Mouse (Mus musculus): ENCODE results near the gene Aebp1. TPM values are rescaled to one million over a fixed set of nuclear protein-coding genes. Genes with fewer than 3 reads are reported as not detected.
A peak's percentile ranks its signal among the peaks of the same experiment; 100 is the strongest.

Aebp1 gene
- total and polyA plus RNA-seq, 3 experiments, result not detected

DNA sequence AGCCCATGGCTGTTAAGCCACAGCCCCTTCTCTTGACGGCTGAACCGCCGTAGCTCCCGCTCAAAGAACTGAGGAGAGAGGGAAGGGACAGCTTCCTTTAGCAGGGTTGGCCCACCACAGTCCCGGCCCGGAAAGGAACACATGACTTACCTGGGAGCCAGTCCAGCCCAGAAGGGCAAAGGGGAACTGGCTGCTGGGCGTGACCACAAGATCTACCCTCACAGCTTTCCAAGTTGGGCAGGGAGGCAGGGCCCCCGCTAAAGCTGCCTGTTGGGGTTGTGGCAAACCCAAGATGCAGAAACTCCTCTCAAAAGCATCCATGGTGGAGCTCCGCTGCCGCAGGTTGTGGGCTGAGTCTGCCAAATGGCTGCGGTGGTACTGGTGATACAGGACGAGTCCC, 32.4 kb upstream of the Aebp1 start:
- ATAC-seq (ENCODE audit: extremely low read depth, insufficient number of reproducible peaks, low FRiP score, poor library complexity, severe bottlenecking), result no peak
- H3K27me3 ChIP-seq (ENCODE audit: insufficient read depth, low read length), result no peaks in the 10 kb centered on the region

DNA sequence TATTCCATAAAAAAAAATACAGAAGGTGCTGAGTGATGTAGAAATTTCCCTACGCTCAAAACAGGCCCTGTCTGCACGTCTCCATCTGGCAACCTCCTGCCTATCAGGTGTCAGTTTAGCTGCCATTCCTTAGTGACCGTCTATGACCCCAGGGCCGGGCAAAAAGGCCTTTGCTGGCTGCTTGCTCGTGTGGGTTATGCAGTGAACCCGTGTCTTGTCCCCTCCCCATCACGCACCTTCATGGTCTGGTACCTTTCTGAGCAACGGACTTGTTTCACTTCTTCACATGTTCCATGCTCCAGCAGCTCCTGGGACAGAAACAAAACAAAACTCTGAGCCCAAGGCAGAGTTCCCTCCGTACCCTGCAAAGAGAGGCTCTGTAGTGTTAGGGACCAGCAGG, 27.2 kb upstream of the Aebp1 start:
- no peak for DNase-seq (ENCODE audit: low spot score)
- Histone ChIP-seq H3K27me3 (ENCODE audit: insufficient read depth, low read length) (no peaks in the 10 kb centered on the region), H3K36me3 (replicated peaks) (peaks cover 69% of the 10 kb centered on the region), H3K4me1 (ENCODE audit: insufficient read depth, low read depth, low read length) (peaks cover 23% of the 10 kb centered on the region), H3K4me3 (ENCODE audit: low read depth, low read length) (no peak overlapping the region), H3K9me3 (replicated peaks) (no peaks in the 10 kb centered on the region)
- TF ChIP-seq POLR2AphosphoS5 (IDR thresholded peaks at IDR 0.05; ENCODE audit: insufficient replicate concordance, low read depth, low read length), result no peak
- no peak for TF ChIP-seq CTCF (IDR thresholded peaks at IDR 0.05; ENCODE audit: low read depth, low read length)
- no peak for TF ChIP-seq GATA2 (IDR thresholded peaks at IDR 0.05; ENCODE audit: borderline replicate concordance, low read depth, low read length)
- no peak for TF ChIP-seq TAL1 (conservative IDR thresholded peaks at IDR 0.05; ENCODE audit: low read depth, low read length)
- no peak for ATAC-seq (ENCODE audit: extremely low read depth, insufficient number of reproducible peaks, low FRiP score, poor library complexity, severe bottlenecking)

More for the DNA sequence above, 32.4 kb upstream of the Aebp1 start:
- no peak for DNase-seq (ENCODE audit: low spot score)
- no peak for TF ChIP-seq POLR2AphosphoS5 (IDR thresholded peaks at IDR 0.05; ENCODE audit: insufficient replicate concordance, low read depth, low read length)
- no peak for TF ChIP-seq TAL1 (conservative IDR thresholded peaks at IDR 0.05; ENCODE audit: low read depth, low read length)
- TF ChIP-seq GATA1 (IDR thresholded peaks at IDR 0.05; ENCODE audit: borderline replicate concordance, low read length), result no peak
- TF ChIP-seq CTCF (IDR thresholded peaks at IDR 0.05; ENCODE audit: low read depth, low read length), result no peak
- no peak for TF ChIP-seq GATA2 (IDR thresholded peaks at IDR 0.05; ENCODE audit: borderline replicate concordance, low read depth, low read length)
- H3K4me1 ChIP-seq (ENCODE audit: insufficient read depth, low read depth, low read length), result peaks cover 28% of the 10 kb centered on the region
- no peaks in the 10 kb centered on the region for H3K9me3 ChIP-seq (replicated peaks)
- no peak overlapping the region for H3K4me3 ChIP-seq (ENCODE audit: low read depth, low read length)
- peaks cover 74% of the 10 kb centered on the region for H3K36me3 ChIP-seq (replicated peaks)

DNA sequence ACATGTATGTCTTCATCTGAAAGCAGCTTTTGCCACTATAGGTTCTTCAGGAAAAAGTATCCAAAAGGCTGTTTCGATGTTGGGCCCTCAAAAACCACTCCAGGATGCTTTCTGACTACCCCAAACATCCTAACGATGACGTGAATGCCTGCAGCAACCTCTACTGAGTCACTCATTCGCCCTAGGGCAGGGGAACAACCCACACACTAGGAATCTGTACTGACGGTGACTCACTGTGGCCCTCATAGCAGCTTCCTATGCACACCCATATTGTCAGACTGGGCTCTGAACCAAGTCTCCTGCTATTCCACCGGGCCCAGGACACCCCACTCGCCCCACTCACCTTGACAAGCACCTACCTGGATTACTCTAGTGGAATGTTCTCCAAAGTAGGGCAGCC, 26.7 kb upstream of the Aebp1 start:
- DNase-seq (ENCODE audit: low spot score), result no peak
- TF ChIP-seq GATA2 (IDR thresholded peaks at IDR 0.05; ENCODE audit: borderline replicate concordance, low read depth, low read length) (no peak), CTCF (IDR thresholded peaks at IDR 0.05; ENCODE audit: low read depth, low read length) (no peak), GATA1 (IDR thresholded peaks at IDR 0.05; ENCODE audit: borderline replicate concordance, low read length) (no peak)
- H3K27me3 ChIP-seq (ENCODE audit: insufficient read depth, low read length), result no peaks in the 10 kb centered on the region
- peaks cover 64% of the 10 kb centered on the region for H3K36me3 ChIP-seq (replicated peaks)
- no peak for ATAC-seq (ENCODE audit: extremely low read depth, insufficient number of reproducible peaks, low FRiP score, poor library complexity, severe bottlenecking)
- H3K4me3 ChIP-seq (ENCODE audit: low read depth, low read length), result no peak overlapping the region
- no peaks in the 10 kb centered on the region for H3K9me3 ChIP-seq (replicated peaks)
- H3K4me1 ChIP-seq (ENCODE audit: insufficient read depth, low read depth, low read length), result peaks cover 18% of the 10 kb centered on the region

DNA sequence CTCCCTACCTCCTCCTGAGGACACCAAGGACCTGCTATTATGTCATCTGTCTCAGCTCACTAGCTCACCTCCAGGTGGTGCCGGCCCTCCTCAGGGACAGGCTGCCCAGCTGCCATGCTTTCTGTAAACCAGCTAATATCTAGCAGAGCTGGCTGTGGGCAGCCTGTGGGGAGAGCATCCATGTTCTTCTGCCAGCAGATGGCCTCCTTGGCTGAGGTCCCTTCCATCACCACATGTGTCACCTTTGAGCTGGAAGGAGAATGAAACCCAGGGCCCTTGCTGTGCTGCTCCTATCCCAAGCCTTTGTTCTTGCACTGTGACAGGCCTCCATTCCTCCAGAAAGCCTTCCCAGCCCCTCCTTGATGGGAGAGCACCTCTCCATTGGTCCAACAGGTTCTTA, 25.6 kb upstream of the Aebp1 start:
- ATAC-seq (ENCODE audit: extremely low read depth, insufficient number of reproducible peaks, low FRiP score, poor library complexity, severe bottlenecking) (no peak), DNase-seq (ENCODE audit: low spot score) (peak; percentile 9)
- Histone ChIP-seq H3K4me1 (ENCODE audit: insufficient read depth, low read depth, low read length) (peaks cover 15% of the 10 kb centered on the region), H3K27me3 (ENCODE audit: insufficient read depth, low read length) (no peaks in the 10 kb centered on the region), H3K36me3 (replicated peaks) (peaks cover 53% of the 10 kb centered on the region), H3K4me3 (ENCODE audit: low read depth, low read length) (peak overlapping the region; percentile 23; the same call in 1 of the 2 replicates), H3K9me3 (replicated peaks) (no peaks in the 10 kb centered on the region)
- no peak for TF ChIP-seq CTCF (IDR thresholded peaks at IDR 0.05; ENCODE audit: low read depth, low read length)
- no peak for TF ChIP-seq GATA1 (IDR thresholded peaks at IDR 0.05; ENCODE audit: borderline replicate concordance, low read length)
- TF ChIP-seq TAL1 (conservative IDR thresholded peaks at IDR 0.05; ENCODE audit: low read depth, low read length), result no peak
- no peak for TF ChIP-seq GATA2 (IDR thresholded peaks at IDR 0.05; ENCODE audit: borderline replicate concordance, low read depth, low read length)
- TF ChIP-seq POLR2AphosphoS5 (IDR thresholded peaks at IDR 0.05; ENCODE audit: insufficient replicate concordance, low read depth, low read length), result no peak

DNA sequence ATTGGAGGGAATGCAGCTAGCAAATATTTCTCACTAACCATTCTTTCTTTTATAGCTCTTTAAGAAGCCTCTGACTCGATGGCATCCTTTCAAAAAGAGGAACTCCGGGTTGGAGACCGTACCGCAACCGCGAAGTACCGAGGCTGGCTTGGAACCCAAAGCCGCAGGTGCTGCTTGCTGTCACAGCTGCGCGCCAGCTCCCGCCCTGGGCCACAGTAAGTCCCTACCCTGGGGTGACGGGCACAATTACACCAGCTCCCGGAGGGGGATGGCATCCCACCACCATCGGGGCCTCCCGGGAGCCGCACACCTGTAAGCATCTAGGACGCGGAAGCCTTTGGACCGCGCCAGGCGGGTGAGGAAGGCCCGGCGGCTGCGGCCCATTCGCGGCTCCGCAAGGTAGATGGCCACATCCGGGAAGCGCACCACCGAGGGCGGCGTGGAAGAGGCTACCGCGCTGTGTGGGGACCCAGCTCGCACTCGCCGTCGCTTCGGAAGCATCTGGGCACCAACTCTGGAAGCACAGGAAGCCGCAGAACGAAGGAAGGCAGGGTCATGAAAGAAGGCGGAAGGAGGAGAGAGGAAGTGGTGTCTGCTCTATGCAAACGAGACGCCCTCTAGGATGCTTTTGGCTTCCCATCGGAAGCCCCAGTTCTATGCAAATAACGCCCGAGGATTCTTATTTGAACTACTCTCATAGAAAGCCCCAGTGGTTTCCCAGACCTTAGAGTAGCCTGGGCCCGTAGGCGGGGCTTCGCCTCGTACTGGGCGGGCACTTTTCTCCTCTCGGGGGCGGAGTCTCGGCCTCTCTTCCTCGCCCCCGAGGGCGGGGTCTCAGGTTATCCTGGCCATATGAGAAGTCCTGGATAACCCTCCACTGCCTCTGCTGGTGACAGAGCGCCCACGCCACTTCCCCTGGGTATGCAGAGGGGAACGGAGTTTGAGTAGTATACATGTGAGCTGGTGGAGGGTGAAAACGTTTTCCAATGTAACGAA, 24.2 kb upstream of the Aebp1 start, which contains the start of gene Polm:
Gene Polm (minus strand): TSS at position 766 of the 996 bp plus-strand sequence.
- DNase-seq (ENCODE audit: low spot score) (peak; percentile 97), ATAC-seq (ENCODE audit: extremely low read depth, insufficient number of reproducible peaks, low FRiP score, poor library complexity, severe bottlenecking) (peak; percentile 98)

DNA sequence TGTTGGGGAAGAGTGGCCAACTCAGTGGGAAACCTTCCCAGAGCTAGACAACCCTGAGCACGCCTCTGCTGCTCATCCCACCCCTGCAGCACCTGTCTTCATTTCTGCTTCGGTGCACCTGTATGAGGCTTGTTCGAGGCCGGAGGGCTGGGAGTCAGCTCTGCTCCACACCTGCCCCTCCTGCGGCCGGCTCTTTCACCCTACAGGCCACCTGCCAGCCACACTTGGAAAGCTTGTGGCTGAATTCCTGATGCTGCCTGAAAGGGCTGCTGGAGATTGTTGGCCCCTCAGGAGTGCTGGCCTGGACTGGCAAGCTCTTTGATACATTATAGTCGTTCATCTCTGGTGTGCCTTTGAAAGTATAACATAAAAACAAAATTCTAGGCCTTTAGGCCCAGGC, 21.4 kb upstream of the Aebp1 start:
- H3K36me3 ChIP-seq (replicated peaks), result peaks cover 12% of the 10 kb centered on the region
- no peaks in the 10 kb centered on the region for H3K27me3 ChIP-seq (ENCODE audit: insufficient read depth, low read length)
- no peak for DNase-seq (ENCODE audit: low spot score)
- H3K9me3 ChIP-seq (replicated peaks), result no peaks in the 10 kb centered on the region
- TF ChIP-seq GATA2 (IDR thresholded peaks at IDR 0.05; ENCODE audit: borderline replicate concordance, low read depth, low read length) (no peak), TAL1 (conservative IDR thresholded peaks at IDR 0.05; ENCODE audit: low read depth, low read length) (no peak), CTCF (IDR thresholded peaks at IDR 0.05; ENCODE audit: low read depth, low read length) (no peak), POLR2AphosphoS5 (IDR thresholded peaks at IDR 0.05; ENCODE audit: insufficient replicate concordance, low read depth, low read length) (no peak), GATA1 (IDR thresholded peaks at IDR 0.05; ENCODE audit: borderline replicate concordance, low read length) (no peak)
- no peak for ATAC-seq (ENCODE audit: extremely low read depth, insufficient number of reproducible peaks, low FRiP score, poor library complexity, severe bottlenecking)
- H3K4me3 ChIP-seq (ENCODE audit: low read depth, low read length), result no peak overlapping the region
- peaks cover 12% of the 10 kb centered on the region for H3K4me1 ChIP-seq (ENCODE audit: insufficient read depth, low read depth, low read length)

More for the DNA sequence above, 24.2 kb upstream of the Aebp1 start, which contains the start of gene Polm:
- H3K27me3 ChIP-seq (ENCODE audit: insufficient read depth, low read length), result no peaks in the 10 kb centered on the region
- peak within 1 kb of the TSS; percentile 93 for H3K4me3 ChIP-seq (ENCODE audit: low read depth, low read length)
- no peaks in the 10 kb centered on the region for H3K9me3 ChIP-seq (replicated peaks)
- peaks cover 39% of the 10 kb centered on the region for H3K36me3 ChIP-seq (replicated peaks)
- TF ChIP-seq GATA2 (IDR thresholded peaks at IDR 0.05; ENCODE audit: borderline replicate concordance, low read depth, low read length), result no peak
- TF ChIP-seq CTCF (IDR thresholded peaks at IDR 0.05; ENCODE audit: low read depth, low read length), result peak; percentile 41; the same call in 1 of the 2 replicates
- peaks cover 15% of the 10 kb centered on the region for H3K4me1 ChIP-seq (ENCODE audit: insufficient read depth, low read depth, low read length)

Data from G1E (cell line).